Mouse (Mus musculus) T-cell, adult 66 days (primary cell): ENCODE results near the gene Fam189a2. TPM values are rescaled to one million over a fixed set of nuclear protein-coding genes. Genes with fewer than 3 reads are reported as not detected.

Experiments
- total RNA-seq, 2 experiments: library from RNA; stranded (reverse); gene quantifications; 3 replicates in 1 of 2; 4 replicates in 1 of 2; pipeline ENCODE4 v1.2.4; 2023

The Fam189a2 gene
- total RNA-seq, result not detected

DNA sequence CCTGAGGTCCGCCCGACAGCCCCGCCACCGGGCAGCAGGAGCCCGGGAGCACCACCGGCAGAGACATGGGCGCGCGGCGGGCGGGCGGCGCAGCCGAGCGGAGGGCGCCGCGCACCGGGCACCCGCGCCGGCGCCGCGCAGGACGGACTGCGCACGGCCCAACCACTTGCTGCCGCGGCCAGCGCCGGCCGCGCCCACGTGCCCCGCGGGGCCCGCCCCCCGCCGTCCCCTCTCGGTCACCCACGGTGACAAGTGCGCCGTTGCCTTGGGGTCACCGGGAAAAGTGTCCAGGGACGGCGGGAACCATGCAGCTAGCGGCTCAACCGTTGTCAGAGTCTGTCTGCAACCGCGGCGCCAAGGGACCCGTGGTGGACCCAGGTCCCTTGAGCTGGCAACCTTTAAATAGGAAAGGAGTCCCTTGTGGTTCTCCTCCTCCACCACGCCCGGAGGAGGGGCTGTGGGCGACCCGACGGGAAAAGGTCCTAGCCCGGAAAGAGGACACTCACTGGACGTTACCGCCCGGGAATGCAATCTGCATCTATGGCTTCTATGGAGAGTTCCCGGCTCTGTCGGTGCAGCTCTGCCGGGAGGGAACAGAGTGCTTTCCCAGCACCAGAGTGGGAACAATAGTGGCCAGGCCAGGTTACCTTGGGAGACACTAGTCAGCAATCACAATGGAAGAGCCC lies at the start of gene Fam189a2:
Fam189a2 (minus strand) TSS at position 149 of the 686 bp plus-strand sequence.

Other genes starting within 250 kb of the Fam189a2 start
- 1 to 10 TPM; 1.3 to 2.2 TPM for gene Tjp2, start 194.0 kb upstream of the Fam189a2 start, total RNA-seq
- gene Fxn, start 249.6 kb upstream of the Fam189a2 start, total RNA-seq, result 10 to 100 TPM; 17.5 to 19.4 TPM